Mouse (Mus musculus): ENCODE data around the gene Msh3.
A peak's percentile ranks its signal among the peaks of the same experiment; 100 is the strongest.

Gene Msh3

DNA sequence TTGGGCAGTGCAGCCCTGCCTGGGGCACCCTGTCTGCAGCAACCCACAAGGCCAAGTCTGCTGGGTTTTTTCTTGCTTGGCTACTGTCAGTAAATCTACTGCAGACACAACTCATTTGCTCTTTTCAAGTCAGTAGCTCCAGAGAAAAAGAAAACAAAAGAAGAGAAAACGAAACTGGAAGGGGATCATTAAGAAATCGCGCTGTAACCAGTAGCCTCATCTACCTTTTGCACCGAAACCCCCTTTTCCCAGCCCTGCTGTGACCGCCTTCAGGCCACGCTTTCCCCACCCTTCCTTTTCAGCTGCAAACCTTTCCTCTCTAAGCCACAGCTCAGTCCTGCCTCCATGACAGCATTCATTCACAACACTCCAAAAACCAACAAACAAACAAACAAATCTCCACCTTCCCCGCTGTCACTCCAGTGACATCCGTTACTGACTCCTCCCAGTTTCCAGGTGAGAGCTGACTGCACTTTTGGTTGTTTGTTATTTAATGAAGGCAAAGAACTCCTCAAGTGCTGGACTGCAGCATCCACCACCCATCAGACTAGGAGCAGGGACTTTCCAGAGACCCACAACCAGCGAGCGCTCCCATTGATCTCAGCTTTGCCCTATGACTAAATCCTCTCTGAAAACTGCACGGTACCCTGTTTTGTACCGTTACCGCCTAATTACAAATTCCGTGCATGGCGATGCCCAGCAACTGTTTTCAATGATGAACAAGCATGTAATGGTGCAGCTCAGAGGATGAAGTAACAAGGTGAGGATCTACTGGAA lies 22.5 kb downstream of the Msh3 start:
- DNase-seq (ENCODE audit: low read depth in 1 of 2, low spot score in 2 of 2) = no peak

DNA sequence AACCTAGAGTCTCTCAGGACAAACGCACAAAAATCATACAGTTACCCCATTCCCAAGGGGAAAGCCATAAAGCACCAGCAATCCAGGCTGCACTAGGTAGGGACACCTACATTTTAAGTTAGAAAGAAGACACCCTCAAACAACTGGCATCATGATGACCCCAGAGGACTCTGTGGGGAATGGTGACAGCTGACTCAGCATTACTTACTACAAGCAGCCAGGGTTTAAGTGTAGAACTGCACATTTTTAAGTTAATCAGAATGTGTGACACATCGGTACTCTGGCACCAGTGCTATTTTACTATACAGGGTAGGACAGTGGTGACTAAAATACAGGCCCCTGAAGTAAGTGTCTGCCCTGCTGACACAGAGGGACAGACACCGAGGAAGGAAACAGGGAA lies 24.2 kb downstream of the Msh3 start:
- no peak for DNase-seq (ENCODE audit: low read depth in 1 of 2, low spot score in 2 of 2)

DNA sequence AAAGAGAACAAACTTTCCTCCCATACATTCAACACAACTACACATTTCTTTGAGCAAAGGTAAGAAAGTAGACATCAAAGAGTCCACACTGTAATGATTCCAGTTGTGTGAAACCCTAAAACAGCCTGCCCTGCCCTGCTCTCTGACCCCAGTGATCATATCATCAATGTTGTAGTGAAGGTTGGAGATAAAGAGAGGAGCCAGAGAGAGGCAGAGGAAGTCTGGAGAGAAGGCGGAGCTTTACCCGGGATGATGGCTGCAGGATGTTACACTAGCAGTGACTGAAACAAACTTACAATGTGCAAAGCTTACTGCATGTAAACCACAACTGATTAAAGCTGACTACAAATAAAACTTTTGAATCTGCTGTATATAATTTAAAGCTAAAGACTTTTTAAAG lies 26.8 kb downstream of the Msh3 start:
- no peak for DNase-seq (ENCODE audit: low read depth in 1 of 2, low spot score in 2 of 2)

DNA sequence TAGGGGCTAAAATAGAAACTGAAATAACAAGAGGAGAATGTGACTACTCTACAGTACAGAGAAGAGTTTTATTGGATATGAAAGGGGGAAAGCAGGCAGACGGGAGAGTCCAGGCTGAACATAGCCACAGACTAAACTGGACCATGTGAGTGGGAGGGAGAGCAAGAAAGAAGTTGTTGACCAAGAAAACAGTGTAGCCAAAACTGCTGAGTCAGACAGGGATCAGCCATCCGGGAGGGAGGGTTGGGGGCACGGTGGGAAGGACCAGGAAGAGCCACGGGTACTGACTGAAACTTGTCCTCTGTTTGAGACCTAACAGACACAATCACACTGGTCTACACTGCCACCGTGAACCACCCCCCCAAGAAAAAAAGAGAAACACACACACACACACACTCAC lies 28.8 kb downstream of the Msh3 start:
- no peak for DNase-seq (ENCODE audit: low read depth in 1 of 2, low spot score in 2 of 2)

DNA sequence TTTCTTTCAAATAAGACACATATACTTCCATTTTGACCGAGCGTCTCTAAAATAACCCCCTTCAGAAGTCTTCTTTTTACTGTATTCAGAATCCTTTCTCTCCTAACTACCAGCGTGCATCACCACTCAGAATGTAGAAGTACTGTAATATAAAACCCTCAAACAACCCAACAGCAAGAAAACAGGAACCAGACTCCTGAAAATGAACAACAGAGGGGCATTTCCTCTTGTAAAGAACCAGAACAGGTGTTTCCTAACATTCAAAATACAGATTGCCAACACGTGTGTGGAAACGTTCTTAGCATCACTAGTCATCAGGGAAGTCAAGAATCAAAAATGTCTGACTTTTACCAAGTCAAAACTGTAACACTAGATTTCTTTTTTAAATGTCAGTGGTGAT lies 34.0 kb downstream of the Msh3 start:
- DNase-seq (ENCODE audit: low read depth in 1 of 2, low spot score in 2 of 2) = no peak

DNA sequence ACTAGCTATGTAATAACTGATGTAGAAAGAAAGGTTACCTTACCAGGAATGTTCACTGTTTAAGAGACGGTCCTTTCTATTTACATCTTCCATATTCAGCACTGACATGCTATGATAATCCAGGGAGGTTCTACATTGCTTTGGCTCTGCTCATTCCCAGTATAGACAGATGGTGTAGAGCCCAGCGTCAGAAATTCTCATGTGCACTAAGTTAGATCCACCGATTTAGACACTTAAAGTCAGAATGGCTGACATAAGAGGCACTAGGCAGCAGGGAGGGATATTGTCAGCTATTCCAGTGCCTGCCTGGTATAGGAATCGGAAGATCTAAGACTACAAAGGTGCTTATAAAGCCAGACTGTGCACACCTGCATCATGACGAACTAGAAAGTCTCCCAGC lies 40.2 kb downstream of the Msh3 start:
- DNase-seq (ENCODE audit: low read depth in 1 of 2, low spot score in 2 of 2) = no peak

DNA sequence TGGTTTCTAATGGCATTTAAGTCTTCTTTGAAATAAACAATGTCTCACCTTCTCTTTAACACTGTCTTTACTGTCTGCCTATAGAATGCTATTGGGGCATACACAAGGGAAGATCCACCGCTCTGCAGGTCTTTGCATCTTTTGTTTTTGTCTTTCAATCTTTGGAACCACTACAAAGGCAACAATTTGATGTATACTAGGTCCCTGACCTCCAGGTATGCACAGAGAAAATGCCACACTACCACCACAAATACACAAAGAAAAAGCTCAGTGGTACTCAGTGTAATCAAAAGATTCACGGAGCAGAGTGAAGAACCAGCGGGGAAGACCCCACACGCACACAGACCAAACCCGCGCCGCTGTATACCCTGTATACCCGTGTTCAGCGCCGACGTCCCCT lies 49.1 kb downstream of the Msh3 start, which contains the start of gene Gm20379:
Gene Gm20379, plus strand, starts transcription at position 301 of the 400 bp plus-strand sequence.
- no peak for DNase-seq (ENCODE audit: low read depth in 1 of 2, low spot score in 2 of 2)

DNA sequence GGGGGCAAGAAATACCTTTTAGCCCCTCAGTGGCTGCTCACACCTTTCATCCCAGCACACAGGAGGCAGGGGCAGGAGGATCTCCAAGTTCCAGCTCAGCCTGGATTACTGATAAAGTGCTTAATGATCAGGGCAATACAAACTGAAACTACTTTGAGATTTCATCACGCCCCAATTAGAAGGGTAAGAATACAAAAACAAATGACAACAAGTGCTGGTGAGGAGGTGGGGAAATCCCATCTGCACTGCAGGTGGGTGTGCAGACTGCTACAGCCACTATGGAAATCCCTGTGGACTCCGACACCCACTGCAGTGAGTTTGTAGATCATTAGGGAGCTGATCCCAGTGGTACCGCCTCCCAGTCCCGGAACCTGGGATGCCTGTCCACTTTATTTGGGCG lies 50.5 kb downstream of the Msh3 start:
- no peak for DNase-seq (ENCODE audit: low read depth in 1 of 2, low spot score in 2 of 2)

DNA sequence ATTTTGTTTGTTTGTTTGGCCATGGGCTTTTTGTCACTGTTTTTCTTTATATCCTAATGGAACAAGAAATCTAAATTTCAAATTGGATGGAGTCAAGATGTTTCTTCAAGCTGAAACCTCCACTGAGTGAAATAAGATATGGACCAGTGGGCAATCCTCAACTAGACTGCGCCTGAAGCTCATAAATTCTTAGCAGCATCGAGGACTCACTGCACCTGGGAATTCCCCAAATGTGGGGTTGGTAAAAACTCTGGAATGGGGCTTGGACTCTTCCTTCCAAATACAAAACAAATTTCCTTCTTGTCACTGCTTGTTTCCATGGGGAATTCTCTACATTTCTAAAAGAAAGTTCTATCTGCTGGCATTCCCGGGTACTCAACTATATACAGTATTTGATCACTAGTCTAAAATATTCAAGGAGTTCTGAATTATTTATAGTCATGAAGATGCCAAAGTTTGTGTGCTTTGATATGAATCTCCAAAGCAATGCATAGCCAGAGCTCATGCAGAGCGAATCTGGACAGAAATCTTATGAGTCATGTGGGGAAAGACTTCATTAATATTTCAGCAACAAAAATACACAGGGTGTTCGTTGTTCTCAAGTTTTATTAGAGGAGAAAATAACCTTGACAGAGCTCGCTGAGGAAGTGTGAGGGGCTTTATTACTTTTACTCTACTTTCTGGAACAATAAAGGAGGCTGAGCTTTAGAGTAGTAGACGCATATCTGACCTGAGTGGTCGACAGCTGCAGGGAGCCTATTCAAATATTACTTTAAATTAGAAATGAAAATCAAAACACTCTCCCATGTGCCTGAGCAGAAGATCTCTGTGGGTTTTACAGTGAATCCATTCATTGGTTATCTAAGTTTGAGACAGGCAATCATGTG lies 51.5 kb downstream of the Msh3 start:
- DNase-seq (ENCODE audit: low read depth in 1 of 2, low spot score in 2 of 2) = no peak

DNA sequence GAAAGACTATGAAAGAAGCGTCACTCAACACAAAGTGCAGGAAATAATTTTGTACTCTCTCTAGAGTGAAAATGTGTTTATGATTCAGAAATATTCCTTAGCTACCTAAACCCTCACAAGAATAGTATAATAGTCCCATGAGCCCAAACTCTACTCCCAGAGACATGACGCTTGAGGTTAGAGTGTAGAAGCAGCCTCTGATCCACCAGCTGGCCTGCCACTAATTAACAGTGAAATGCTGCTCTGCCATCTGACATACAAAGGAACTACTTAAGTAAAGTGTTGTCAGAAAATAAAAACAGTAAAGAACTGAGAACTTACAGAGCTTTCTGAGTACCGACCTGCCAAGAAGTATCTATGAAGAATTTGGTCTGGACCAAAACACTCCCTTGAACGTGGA lies 52.3 kb downstream of the Msh3 start:
- DNase-seq (ENCODE audit: low read depth in 1 of 2, low spot score in 2 of 2) = no peak

DNA sequence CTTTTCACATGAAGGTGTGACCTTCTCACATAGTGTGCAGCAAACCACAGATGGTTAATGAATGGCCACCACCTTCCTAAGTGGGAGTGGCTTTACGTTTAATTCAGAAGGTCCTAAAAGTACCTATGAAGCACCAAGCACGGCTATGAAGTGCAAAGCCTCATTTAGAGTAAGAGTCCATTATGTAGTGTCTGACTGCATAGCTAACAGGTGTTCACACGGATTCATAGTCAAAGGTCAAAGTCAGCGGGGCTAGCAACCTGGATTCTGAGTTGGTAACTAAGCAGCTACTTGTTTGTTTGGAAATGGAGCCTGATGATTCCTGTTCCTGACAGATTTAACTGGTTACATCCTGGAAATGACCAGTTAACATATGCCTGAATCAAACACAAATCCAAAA lies 53.0 kb downstream of the Msh3 start:
- DNase-seq (ENCODE audit: low read depth in 1 of 2, low spot score in 2 of 2) = no peak

DNA sequence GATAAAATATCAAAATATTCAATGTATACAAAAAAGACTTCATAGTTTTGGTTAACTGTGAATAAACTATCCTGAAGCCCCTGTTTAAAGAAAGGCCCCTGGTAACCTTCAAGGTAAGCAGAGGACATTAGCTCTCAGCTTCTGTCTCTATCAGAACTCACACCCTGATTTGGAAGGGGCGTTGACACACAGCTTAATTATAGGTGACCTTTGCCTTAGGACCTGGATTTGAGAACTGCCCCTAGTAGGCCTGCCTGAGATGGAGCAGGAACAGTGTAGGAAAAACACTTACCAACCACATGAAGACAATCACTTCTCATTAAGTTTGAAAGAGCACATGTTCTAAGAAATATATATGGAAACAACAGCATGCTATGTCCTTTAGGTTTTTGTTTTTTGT lies 55.3 kb downstream of the Msh3 start:
- no peak for DNase-seq (ENCODE audit: low read depth in 1 of 2, low spot score in 2 of 2)

DNA sequence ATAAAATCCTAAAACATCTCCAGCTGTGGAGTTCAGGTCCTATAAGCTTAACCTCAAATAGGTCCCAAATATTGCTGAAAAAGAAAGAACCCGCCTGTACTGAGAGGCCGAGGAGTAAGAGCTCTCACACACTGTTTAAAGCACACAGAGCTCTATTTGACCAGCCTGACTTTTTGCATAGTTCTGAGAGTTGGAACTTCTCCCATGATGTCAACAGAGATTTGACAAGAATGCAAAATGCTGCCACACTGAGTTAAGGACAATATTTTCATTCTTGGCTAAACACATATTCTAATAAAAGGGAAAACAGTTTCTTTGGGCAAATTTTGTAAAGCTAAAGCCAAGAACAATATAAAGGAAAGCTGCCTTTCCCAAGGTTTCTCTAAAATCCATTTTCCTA lies 57.8 kb downstream of the Msh3 start:
- no peak for DNase-seq (ENCODE audit: low read depth in 1 of 2, low spot score in 2 of 2)

DNA sequence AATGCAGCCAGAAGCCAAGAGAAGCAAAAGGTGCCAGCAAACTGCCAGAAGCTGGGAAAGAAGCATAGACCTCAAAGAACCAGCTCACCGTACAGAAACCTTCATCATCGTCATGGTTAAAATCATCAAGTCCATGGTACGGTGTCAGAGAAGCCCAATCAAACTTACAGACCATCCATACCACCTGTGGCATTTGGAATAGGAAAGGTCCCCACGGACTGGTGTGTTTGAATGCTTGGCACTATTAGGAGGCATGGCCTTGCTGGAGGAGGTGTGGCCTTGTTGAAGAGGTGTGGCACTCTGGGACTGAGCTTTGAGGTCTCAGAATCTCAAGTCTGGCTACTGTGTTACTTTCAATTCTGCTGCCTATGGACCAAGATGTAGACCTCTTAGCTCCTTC lies 58.3 kb downstream of the Msh3 start:
- DNase-seq (ENCODE audit: low read depth in 1 of 2, low spot score in 2 of 2) = no peak

DNA sequence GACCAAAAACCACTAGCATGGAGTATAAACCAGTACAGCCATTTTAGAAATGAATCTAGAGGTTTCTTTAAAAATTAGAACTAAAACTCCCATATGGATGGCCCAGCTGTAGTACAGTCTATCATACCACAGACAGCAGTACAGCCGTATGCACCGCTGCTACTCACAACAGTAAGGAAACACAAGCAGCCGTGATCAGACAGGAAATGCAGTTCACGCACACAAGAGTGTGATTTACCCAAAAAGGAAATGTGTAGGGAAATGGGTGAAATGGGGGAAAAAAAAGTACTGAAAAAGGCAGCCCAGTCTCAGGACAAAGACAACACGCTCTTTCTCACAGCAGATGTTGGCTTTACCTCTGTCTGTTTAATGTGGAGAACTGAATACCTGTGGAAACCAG lies 60.9 kb downstream of the Msh3 start:
- no peak for DNase-seq (ENCODE audit: low read depth in 1 of 2, low spot score in 2 of 2)

DNA sequence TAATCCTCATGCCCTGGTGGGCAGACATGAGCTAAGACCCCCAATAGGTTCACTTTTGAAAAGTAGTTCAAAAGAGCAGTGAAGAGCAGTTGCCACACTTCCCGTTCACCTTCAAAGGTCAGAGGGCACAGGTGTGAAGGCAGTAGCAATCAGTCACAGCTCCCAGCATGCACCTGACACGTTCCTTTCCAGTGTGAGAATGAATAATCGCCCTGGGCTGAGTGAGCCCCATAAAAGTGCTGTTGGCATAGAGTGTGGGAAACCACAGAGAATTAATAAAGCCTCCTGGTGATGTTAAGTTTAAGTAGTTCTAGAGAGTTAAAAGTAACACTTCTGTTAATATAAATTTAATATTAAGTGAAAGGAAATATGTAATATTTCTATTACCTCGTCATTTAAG lies 63.2 kb downstream of the Msh3 start:
- no peak for DNase-seq (ENCODE audit: low read depth in 1 of 2, low spot score in 2 of 2)

DNA sequence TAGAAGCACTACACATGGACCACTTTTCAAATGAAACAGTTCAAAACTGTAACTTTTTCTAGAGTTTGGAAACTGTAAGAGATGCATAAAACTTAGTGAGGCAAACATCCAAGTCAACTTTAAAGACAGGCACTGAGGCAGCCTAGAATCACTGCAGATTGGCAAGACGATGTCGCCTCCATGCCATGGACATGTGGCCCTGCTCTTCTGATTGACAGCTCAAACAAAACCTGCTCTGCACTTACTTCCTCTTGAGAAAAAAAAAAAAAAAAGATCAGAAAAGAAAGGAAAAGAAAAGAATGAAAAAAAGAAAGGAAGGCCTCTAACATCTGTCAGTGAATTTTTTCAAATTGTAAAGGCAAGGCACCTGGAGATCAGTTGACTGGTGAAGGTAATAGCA lies 77.8 kb downstream of the Msh3 start:
- no peak for DNase-seq (ENCODE audit: low read depth in 1 of 2, low spot score in 2 of 2)

DNA sequence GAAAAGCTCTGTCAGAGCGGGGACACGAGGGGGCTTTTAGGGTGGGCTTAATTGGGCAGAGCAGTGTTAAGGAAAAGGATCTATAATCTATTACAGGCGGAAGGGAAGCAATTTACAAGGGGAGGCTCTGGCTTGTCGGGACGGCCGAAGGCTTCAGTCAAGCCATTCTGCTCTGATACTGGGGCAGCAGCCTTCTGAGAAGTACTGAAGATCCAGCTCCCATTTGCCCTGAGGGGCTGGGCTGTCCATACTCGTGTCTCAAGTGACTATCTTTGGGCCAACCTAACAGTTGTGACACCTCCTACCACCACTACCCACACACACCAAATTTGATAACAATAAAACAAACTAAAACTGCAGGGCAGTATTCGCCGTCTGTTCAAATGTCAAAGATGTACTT lies 79.5 kb downstream of the Msh3 start:
- DNase-seq (ENCODE audit: low read depth in 1 of 2, low spot score in 2 of 2) = no peak

DNA sequence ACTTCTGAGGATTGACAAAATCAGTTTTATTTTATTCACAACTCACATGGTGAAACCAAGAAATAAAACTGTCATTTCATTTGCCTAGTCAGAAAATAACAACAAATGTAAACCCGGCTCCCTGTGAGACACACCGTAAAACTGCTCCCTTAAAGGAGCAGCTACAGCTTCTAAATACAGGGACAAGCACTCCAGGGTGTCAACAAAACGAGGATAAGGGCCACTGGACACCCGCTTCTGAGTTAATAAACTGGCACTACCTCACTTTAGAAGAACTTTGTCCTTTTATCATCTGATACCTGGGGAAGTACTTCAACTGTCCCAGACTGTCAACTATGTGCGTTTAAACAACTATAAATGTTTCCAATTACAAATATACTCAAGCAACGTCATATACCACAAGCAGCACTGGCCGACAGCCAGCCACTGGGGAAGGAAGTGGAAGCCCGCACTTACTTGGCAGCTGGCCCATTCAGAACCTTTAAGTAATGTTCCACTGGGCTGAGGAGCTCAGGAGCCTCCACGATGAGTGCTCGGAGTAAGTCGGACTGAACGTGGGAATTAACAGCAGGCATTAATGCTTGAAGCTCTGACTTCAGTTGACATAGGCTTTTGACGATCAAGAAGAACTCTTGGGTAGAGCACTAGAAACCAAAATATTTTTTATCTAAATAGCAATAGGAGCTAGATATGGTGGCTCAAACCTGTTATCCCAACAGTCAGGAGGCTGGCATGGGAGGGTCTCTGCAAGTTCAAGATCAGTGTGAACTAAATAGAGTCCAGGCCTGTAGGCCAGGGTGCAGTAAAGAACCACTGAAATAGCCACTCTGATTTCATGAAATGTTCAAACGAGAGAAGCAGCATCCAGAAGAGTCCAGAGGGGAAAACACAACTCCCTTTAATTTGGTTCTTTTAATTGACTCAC lies 80.3 kb downstream of the Msh3 start:
- peak in 1 of 2 experiments; percentile 15 for DNase-seq (ENCODE audit: low read depth in 1 of 2, low spot score in 2 of 2)

DNA sequence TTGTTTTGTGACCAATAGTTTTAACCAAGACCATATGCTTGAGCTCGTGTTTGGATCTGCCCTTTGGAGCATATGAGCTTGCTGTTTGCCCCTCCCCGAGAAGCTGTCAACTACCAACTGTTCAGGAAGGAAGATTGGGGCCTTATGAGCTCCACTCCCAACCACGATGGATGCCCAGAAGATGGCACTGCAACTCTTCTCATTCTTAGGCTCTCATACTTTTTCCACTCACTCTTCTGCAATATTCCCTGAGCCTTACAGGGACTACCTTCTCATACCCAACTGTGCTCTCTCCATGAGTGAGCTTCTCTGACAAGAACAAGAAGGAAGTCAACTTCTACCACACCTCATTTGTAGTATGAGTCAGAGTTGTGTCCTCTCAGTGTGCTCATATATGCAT lies 87.7 kb downstream of the Msh3 start:
- no peak for DNase-seq (ENCODE audit: low read depth in 1 of 2, low spot score in 2 of 2)

DNA sequence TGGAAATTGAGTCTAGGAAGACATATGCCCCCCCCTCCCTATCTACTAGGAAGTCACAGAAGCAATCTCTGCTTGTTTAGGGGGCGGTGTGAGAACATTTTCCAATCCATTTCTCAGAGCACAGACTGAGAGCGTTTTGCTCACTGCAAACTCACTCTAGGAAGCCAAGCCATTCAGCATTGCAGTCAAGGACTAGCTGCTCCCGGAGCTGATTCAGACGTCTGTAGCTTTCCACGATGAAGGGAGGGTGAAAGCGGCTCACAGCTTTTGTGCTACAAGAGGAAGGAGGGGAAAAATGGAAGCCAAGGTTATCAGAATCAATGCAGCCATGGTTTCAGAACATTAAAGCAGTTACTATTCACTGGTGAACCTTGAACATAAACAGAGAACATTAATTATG lies 91.2 kb downstream of the Msh3 start:
- DNase-seq (ENCODE audit: low read depth in 1 of 2, low spot score in 2 of 2) = no peak

All from monocyte, adult 2 months (primary cell).